Mouse (Mus musculus) limb, embryonic 13.5 days (tissue): ENCODE data around the gene Sergef. TPM values are rescaled to one million over a fixed set of nuclear protein-coding genes. Genes with fewer than 3 reads are reported as not detected.

ENCODE experiments used
- ATAC-seq: fragments of 200-750 bp; cut with Nextera tagmentation; 2 replicates; pipeline ENCODE4 v1.8.0; 2017; ENCODE audit warnings: low read depth, moderate number of reproducible peaks, moderate TSS enrichment; ENCODE audit not compliant: low FRiP score
- H3K27ac ChIP-seq: fragments of 300-500 bp; sonication (generic); 2 replicates; pipeline ENCODE4 v1.5.1; 2015; ENCODE audit warnings: inconsistent platforms, mild to moderate bottlenecking, moderate library complexity
- H3K27me3 ChIP-seq: fragments of 300-500 bp; sonication (generic); 2 replicates; pipeline ENCODE4 v1.6.1; 2015; ENCODE audit warnings: mild to moderate bottlenecking, inconsistent platforms
- H3K36me3 ChIP-seq: fragments of 300-500 bp; sonication (generic); 2 replicates; pipeline ENCODE4 v1.6.1; 2015; ENCODE audit warnings: inconsistent platforms, mild to moderate bottlenecking, moderate library complexity
- H3K4me1 ChIP-seq: fragments of 300-500 bp; sonication (generic); 2 replicates; pipeline ENCODE4 v1.6.1; 2015; ENCODE audit warnings: inconsistent platforms
- H3K4me2 ChIP-seq: fragments of 300-500 bp; sonication (generic); replicated peaks from 2 replicates; pipeline ENCODE4 v1.6.1; 2015; ENCODE audit warnings: inconsistent platforms, mild to moderate bottlenecking, moderate library complexity
- H3K4me3 ChIP-seq: fragments of 300-500 bp; sonication (generic); 2 replicates; pipeline ENCODE4 v1.5.1; 2015; ENCODE audit warnings: moderate library complexity, mild to moderate bottlenecking, inconsistent platforms
- H3K9ac ChIP-seq: fragments of 300-500 bp; sonication (generic); 2 replicates; pipeline ENCODE4 v1.6.1; 2015; ENCODE audit warnings: mild to moderate bottlenecking, inconsistent platforms
- H3K9me3 ChIP-seq: fragments of 300-500 bp; sonication (generic); 2 replicates; pipeline ENCODE4 v1.6.1; 2016; ENCODE audit warnings: inconsistent platforms
- WGBS: fragments of 180-500 bp; shearing (Covaris S2); methylation state at CpG from one replicate; pipeline ENCODE4 v1.1.7; 2015; 5-methylcytosine and 5-hydroxymethylcytosine counted together
- polyA plus RNA-seq: library from polyadenylated mRNA; unstranded; fragments of >200 nt; fragmentation: Nextera tagmentation; extraction: Ambion mirVana; gene quantifications from 2 replicates; pipeline ENCODE4 v1.2.1, GENCODE M21; 2015

Sergef gene
- polyA plus RNA-seq, 1 experiment from 2014 or later = 13.2 TPM

GRCm38 (mm10) chr7:46613091-46613490 lies 26.5 kb downstream of the Sergef start:
- H3K9me3 ChIP-seq = no peaks in the 10 kb centered on the region
- 63% methylated on average over 10 of the region's 10 CpGs for WGBS
- no peaks in the 10 kb centered on the region for H3K27me3 ChIP-seq
- H3K4me2 ChIP-seq = no peak overlapping the region
- no peak overlapping the region for H3K4me3 ChIP-seq
- peaks cover 11% of the 10 kb centered on the region; the same call in 1 of the 2 replicates for H3K4me1 ChIP-seq
- peaks cover 5% of the 10 kb centered on the region; the same call in 1 of the 2 replicates for H3K36me3 ChIP-seq
- no peak overlapping the region for H3K9ac ChIP-seq
- no peak for ATAC-seq
- H3K27ac ChIP-seq = no peak overlapping the region

- WGBS = 74% methylated on average over 6 of the region's 6 CpGs
- H3K9ac ChIP-seq = no peak overlapping the region; the same call in 1 of the 2 replicates
Observed at GRCm38 (mm10) chr7:46612421-46612937, 27.1 kb downstream of the Sergef start.

GRCm38 (mm10) chr7:46611970-46612369 lies 27.6 kb downstream of the Sergef start:
- Histone ChIP-seq H3K27ac (no peak overlapping the region), H3K36me3 (peaks cover 5% of the 10 kb centered on the region; the same call in 1 of the 2 replicates), H3K27me3 (no peaks in the 10 kb centered on the region), H3K9me3 (no peaks in the 10 kb centered on the region), H3K4me2 (no peak overlapping the region), H3K9ac (no peak overlapping the region; the same call in 1 of the 2 replicates), H3K4me1 (peaks cover 11% of the 10 kb centered on the region; the same call in 1 of the 2 replicates), H3K4me3 (no peak overlapping the region)
- WGBS = 72% methylated on average over 9 of the region's 9 CpGs
- no peak for ATAC-seq

More at GRCm38 (mm10) chr7:46612421-46612937, 27.1 kb downstream of the Sergef start:
- no peak overlapping the region for H3K4me2 ChIP-seq
- no peaks in the 10 kb centered on the region for H3K27me3 ChIP-seq
- ATAC-seq = no peak
- no peaks in the 10 kb centered on the region for H3K9me3 ChIP-seq
- no peak overlapping the region for H3K27ac ChIP-seq
- H3K4me1 ChIP-seq = peaks cover 11% of the 10 kb centered on the region; the same call in 1 of the 2 replicates
- peaks cover 5% of the 10 kb centered on the region; the same call in 1 of the 2 replicates for H3K36me3 ChIP-seq
- H3K4me3 ChIP-seq = no peak overlapping the region

- Histone ChIP-seq H3K4me3 (no peak overlapping the region), H3K4me2 (no peak overlapping the region), H3K27ac (no peak overlapping the region), H3K36me3 (peaks cover 5% of the 10 kb centered on the region; the same call in 1 of the 2 replicates), H3K4me1 (peaks cover 11% of the 10 kb centered on the region; the same call in 1 of the 2 replicates), H3K9me3 (no peaks in the 10 kb centered on the region), H3K9ac (no peak overlapping the region), H3K27me3 (no peaks in the 10 kb centered on the region)
- WGBS = 88% methylated on average over 4 of the region's 4 CpGs
- ATAC-seq = no peak
Observed at GRCm38 (mm10) chr7:46609317-46609716, 30.3 kb downstream of the Sergef start.

- Histone ChIP-seq H3K9me3 (no peaks in the 10 kb centered on the region), H3K4me3 (no peak overlapping the region), H3K27me3 (no peaks in the 10 kb centered on the region), H3K4me1 (peaks cover 9% of the 10 kb centered on the region; the same call in 1 of the 2 replicates), H3K4me2 (no peak overlapping the region), H3K9ac (no peak overlapping the region), H3K36me3 (peaks cover 4% of the 10 kb centered on the region; the same call in 1 of the 2 replicates), H3K27ac (no peak overlapping the region)
- 59% methylated on average over 11 of the region's 11 CpGs for WGBS
- ATAC-seq = peak; percentile 43; the same call in 1 of the 2 replicates
Observed at GRCm38 (mm10) chr7:46607428-46608055, 32.1 kb downstream of the Sergef start.

GRCm38 (mm10) chr7:46607031-46607426 lies 32.6 kb downstream of the Sergef start:
- Histone ChIP-seq H3K4me2 (no peak overlapping the region), H3K27me3 (no peaks in the 10 kb centered on the region), H3K4me1 (peaks cover 4% of the 10 kb centered on the region; the same call in 1 of the 2 replicates), H3K9ac (no peak overlapping the region), H3K27ac (no peak overlapping the region), H3K4me3 (no peak overlapping the region), H3K9me3 (no peaks in the 10 kb centered on the region), H3K36me3 (no peaks in the 10 kb centered on the region)
- no peak for ATAC-seq
- 65% methylated on average over 8 of the region's 8 CpGs for WGBS

GRCm38 (mm10) chr7:46606391-46607030 lies 33.1 kb downstream of the Sergef start:
- Histone ChIP-seq H3K4me3 (no peak overlapping the region), H3K9ac (no peak overlapping the region), H3K36me3 (no peaks in the 10 kb centered on the region), H3K4me2 (no peak overlapping the region), H3K27ac (no peak overlapping the region), H3K9me3 (no peaks in the 10 kb centered on the region), H3K4me1 (no peaks in the 10 kb centered on the region), H3K27me3 (no peaks in the 10 kb centered on the region)
- ATAC-seq = no peak
- WGBS = 81% methylated on average over 7 of the region's 7 CpGs

GRCm38 (mm10) chr7:46603051-46603450 lies 36.6 kb downstream of the Sergef start:
- WGBS = 80% methylated on average over 7 of the region's 7 CpGs
- no peak overlapping the region for H3K4me2 ChIP-seq
- no peaks in the 10 kb centered on the region for H3K36me3 ChIP-seq
- H3K4me1 ChIP-seq = peaks cover 7% of the 10 kb centered on the region; the same call in 1 of the 2 replicates
- H3K27ac ChIP-seq = no peak overlapping the region
- no peaks in the 10 kb centered on the region for H3K9me3 ChIP-seq
- H3K9ac ChIP-seq = no peak overlapping the region
- no peak overlapping the region for H3K4me3 ChIP-seq
- H3K27me3 ChIP-seq = no peaks in the 10 kb centered on the region
- ATAC-seq = no peak

GRCm38 (mm10) chr7:46602079-46602478 lies 37.5 kb downstream of the Sergef start:
- H3K27ac ChIP-seq = no peak overlapping the region
- H3K4me2 ChIP-seq = no peak overlapping the region
- 56% methylated on average over 4 of the region's 4 CpGs for WGBS
- H3K4me1 ChIP-seq = peaks cover 7% of the 10 kb centered on the region; the same call in 1 of the 2 replicates
- ATAC-seq = peak; percentile 17; the same call in 1 of the 2 replicates
- no peak overlapping the region for H3K4me3 ChIP-seq
- H3K36me3 ChIP-seq = no peaks in the 10 kb centered on the region
- no peak overlapping the region for H3K9ac ChIP-seq
- H3K9me3 ChIP-seq = no peaks in the 10 kb centered on the region
- H3K27me3 ChIP-seq = no peaks in the 10 kb centered on the region

GRCm38 (mm10) chr7:46601097-46601496 lies 38.5 kb downstream of the Sergef start:
- no peak overlapping the region for H3K4me3 ChIP-seq
- no peaks in the 10 kb centered on the region for H3K36me3 ChIP-seq
- no peak overlapping the region for H3K4me2 ChIP-seq
- ATAC-seq = no peak
- no peaks in the 10 kb centered on the region for H3K27me3 ChIP-seq
- no peak overlapping the region for H3K9ac ChIP-seq
- WGBS = 36% methylated on average over 5 of the region's 5 CpGs
- H3K27ac ChIP-seq = no peak overlapping the region
- peaks cover 7% of the 10 kb centered on the region; the same call in 1 of the 2 replicates for H3K4me1 ChIP-seq
- no peaks in the 10 kb centered on the region for H3K9me3 ChIP-seq

GRCm38 (mm10) chr7:46597006-46597405 lies 42.6 kb downstream of the Sergef start:
- Histone ChIP-seq H3K4me1 (peaks cover 7% of the 10 kb centered on the region; the same call in 1 of the 2 replicates), H3K27me3 (no peaks in the 10 kb centered on the region), H3K4me2 (no peak overlapping the region), H3K27ac (no peak overlapping the region), H3K4me3 (no peak overlapping the region), H3K9ac (no peak overlapping the region), H3K36me3 (no peaks in the 10 kb centered on the region), H3K9me3 (no peaks in the 10 kb centered on the region)
- ATAC-seq = no peak
- WGBS = 90% methylated on average over 2 of the region's 2 CpGs

GRCm38 (mm10) chr7:46591546-46591945 lies 48.1 kb downstream of the Sergef start:
- Histone ChIP-seq H3K9me3 (no peaks in the 10 kb centered on the region), H3K4me2 (no peak overlapping the region), H3K27me3 (no peaks in the 10 kb centered on the region), H3K4me3 (no peak overlapping the region), H3K27ac (no peak overlapping the region), H3K9ac (no peak overlapping the region), H3K4me1 (0 out of 2 replicates have a peak, but pooled peaks cover 8% of the 10 kb centered on the region), H3K36me3 (no peaks in the 10 kb centered on the region)
- WGBS = 82% methylated on average over 7 of the region's 7 CpGs
- no peak for ATAC-seq
